Mouse (Mus musculus) hindbrain, embryonic 11.5 days (tissue): ENCODE measurements around the gene Negr1. TPM values are rescaled to one million over a fixed set of nuclear protein-coding genes. Genes with fewer than 3 reads are reported as not detected.

Experiments
- ATAC-seq: fragments of 200-750 bp; cut with Nextera tagmentation; 2 replicates; pipeline ENCODE4 v1.8.0; 2017; ENCODE audit warnings: mild to moderate bottlenecking, moderate TSS enrichment, moderate library complexity; ENCODE audit not compliant: low FRiP score
- DNase-seq: peaks from one replicate; pipeline ENCODE4 v3.0.0-alpha.2; 2015; ENCODE audit warnings: low spot score
- H3K27ac ChIP-seq: fragments of 300-500 bp; sonication (generic); 2 replicates; pipeline ENCODE4 v1.5.1; 2014; ENCODE audit warnings: mild to moderate bottlenecking, low read depth, low read length
- H3K27me3 ChIP-seq: fragments of 300-500 bp; sonication (generic); 2 replicates; pipeline ENCODE4 v1.6.1; 2014; ENCODE audit warnings: mild to moderate bottlenecking, low read length, moderate library complexity, mixed read lengths; ENCODE audit not compliant: control insufficient read depth, insufficient read depth
- H3K36me3 ChIP-seq: fragments of 300-500 bp; sonication (generic); 2 replicates; pipeline ENCODE4 v1.6.1; 2014; ENCODE audit warnings: mild to moderate bottlenecking, low read length, moderate library complexity, mixed read lengths; ENCODE audit not compliant: control insufficient read depth, insufficient read depth
- H3K4me1 ChIP-seq: fragments of 300-500 bp; sonication (generic); replicated peaks from 2 replicates; pipeline ENCODE4 v1.6.1; 2014; ENCODE audit warnings: low read length, mixed read lengths; ENCODE audit not compliant: control insufficient read depth, insufficient read depth
- H3K4me2 ChIP-seq: fragments of 300-500 bp; sonication (generic); replicated peaks from 2 replicates; pipeline ENCODE4 v1.6.1; 2014; ENCODE audit warnings: mild to moderate bottlenecking, low read depth, low read length
- H3K4me3 ChIP-seq: fragments of 300-500 bp; sonication (generic); 2 replicates; pipeline ENCODE4 v1.5.1; 2014; ENCODE audit warnings: low read depth, low read length
- H3K9ac ChIP-seq: fragments of 300-500 bp; sonication (generic); 2 replicates; pipeline ENCODE4 v1.6.1; 2014; ENCODE audit warnings: low read depth, low read length
- H3K9me3 ChIP-seq: fragments of 300-500 bp; sonication (generic); 2 replicates; pipeline ENCODE4 v1.6.1; 2016; ENCODE audit warnings: low read length; ENCODE audit not compliant: control insufficient read depth
- WGBS: fragments of 180-500 bp; shearing (Covaris S2); extraction: QIAGEN DNeasy Blood & Tissue Kit; methylation state at CpG from one replicate; pipeline ENCODE4 v1.1.7; 2014; 5-methylcytosine and 5-hydroxymethylcytosine counted together
- polyA plus RNA-seq: library from polyadenylated mRNA; unstranded; fragments of >200 nt; fragmentation: Nextera tagmentation; extraction: Ambion mirVana; gene quantifications from 2 replicates; pipeline ENCODE4 v1.2.1, GENCODE M21; 2014

Negr1 gene
- polyA plus RNA-seq, 1 experiment from 2014 or later = 7.7 TPM

DNA sequence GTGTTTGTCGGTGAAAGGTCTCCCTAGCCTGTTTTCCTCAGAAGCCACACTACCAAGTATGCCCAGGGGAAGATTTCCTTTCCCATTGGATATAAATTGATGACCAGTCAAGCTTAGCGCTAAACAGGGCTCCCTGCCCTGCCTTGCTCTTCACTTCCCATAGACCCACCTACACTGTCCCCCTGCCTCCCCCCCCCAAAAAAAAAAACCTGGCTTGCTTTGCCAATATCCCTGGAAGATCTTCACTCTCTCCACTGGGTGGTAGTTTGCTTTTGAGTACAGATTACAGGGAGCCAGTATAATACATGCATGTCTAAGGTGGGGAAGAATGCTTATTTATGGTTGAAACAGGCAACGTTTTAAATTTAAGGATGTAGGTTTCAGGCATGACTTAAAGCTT, 1.8 kb downstream of the Negr1 start:
- H3K4me3 ChIP-seq = no peak overlapping the region
- H3K27me3 ChIP-seq = 0 out of 2 replicates have a peak, but pooled peaks cover 2% of the 10 kb centered on the region
- DNase-seq = peak; percentile 13
- no peaks in the 10 kb centered on the region for H3K4me1 ChIP-seq
- no peaks in the 10 kb centered on the region for H3K36me3 ChIP-seq
- no peak overlapping the region for H3K9ac ChIP-seq
- no peak for ATAC-seq
- no peaks in the 10 kb centered on the region for H3K9me3 ChIP-seq
- 18% methylated on average over 3 of the region's 3 CpGs for WGBS
- no peak overlapping the region; the same call in 1 of the 2 replicates for H3K4me2 ChIP-seq
- H3K27ac ChIP-seq = no peak overlapping the region

DNA sequence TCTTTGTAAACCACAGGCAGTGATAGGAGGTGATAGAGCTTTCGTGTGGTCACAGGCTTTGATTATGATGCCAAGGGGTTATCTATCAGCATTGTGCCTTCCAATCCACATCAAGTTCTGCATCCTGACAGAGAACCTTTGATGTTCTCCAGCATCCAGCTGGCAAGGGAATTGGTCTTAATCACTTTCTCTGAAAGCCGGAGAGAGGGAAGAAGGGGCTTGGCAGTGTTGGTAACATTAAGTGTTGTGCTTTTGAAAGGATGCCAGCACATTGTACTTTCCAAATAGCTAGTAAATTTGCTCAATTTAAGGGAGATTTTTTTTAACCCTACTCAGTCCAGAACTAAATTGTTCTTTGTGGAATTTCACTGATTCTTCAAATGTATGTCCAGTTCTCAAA, 11.9 kb downstream of the Negr1 start:
- DNase-seq (no peak), ATAC-seq (no peak)
- no peaks in the 10 kb centered on the region for H3K9me3 ChIP-seq
- H3K9ac ChIP-seq = no peak overlapping the region
- H3K4me2 ChIP-seq = no peak overlapping the region
- H3K27me3 ChIP-seq = no peaks in the 10 kb centered on the region
- H3K27ac ChIP-seq = no peak overlapping the region
- H3K4me3 ChIP-seq = no peak overlapping the region
- WGBS = 47% methylated on average over 2 of the region's 2 CpGs
- no peaks in the 10 kb centered on the region for H3K4me1 ChIP-seq
- no peaks in the 10 kb centered on the region for H3K36me3 ChIP-seq

DNA sequence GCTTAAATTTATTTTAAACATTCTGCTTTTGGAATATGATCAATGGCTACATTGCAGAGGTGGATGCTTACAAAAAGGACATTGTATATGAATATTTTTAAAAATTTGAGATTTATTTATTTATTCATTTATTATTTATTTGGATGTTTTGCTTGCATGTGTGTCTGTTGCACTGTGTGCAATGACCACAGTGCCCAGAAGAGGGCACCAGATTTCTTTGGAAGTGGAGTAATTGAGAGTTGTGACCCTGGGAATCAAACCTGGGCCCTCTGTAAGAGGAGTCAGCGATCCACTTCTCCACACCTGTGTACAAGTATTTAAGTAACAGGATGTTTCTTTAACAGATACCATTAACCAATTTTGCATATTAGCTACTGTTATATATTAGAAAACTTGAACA, 14.7 kb downstream of the Negr1 start:
- no peak overlapping the region for H3K27ac ChIP-seq
- 90% methylated on average over 1 of the region's 1 CpGs for WGBS
- DNase-seq (no peak), ATAC-seq (no peak)
- no peaks in the 10 kb centered on the region for H3K27me3 ChIP-seq
- no peak overlapping the region for H3K9ac ChIP-seq
- H3K36me3 ChIP-seq = no peaks in the 10 kb centered on the region
- H3K4me1 ChIP-seq = no peaks in the 10 kb centered on the region
- no peak overlapping the region for H3K4me2 ChIP-seq
- no peak overlapping the region for H3K4me3 ChIP-seq
- no peaks in the 10 kb centered on the region for H3K9me3 ChIP-seq

DNA sequence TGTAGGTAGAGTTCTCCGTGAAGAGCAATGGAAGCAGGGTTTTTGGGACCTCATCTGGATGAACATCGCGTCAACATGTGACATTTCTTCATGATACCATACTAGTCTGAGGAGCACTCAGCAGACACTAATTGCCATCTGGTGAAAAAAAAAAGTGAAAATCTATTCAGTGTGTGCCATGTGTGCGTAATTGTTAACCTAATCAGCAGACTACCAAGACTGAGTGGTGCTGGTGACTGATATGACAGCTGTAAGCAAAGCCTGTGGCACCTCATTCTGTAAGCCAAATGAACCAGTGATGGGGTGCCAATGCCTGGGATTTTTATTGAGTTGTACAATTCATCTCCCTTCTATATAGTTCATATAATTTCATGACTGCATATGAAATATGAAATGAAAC, 29.0 kb downstream of the Negr1 start:
- Histone ChIP-seq H3K27me3 (no peaks in the 10 kb centered on the region), H3K27ac (no peak overlapping the region), H3K4me2 (no peak overlapping the region), H3K9me3 (no peaks in the 10 kb centered on the region), H3K36me3 (no peaks in the 10 kb centered on the region), H3K4me1 (no peaks in the 10 kb centered on the region), H3K4me3 (no peak overlapping the region), H3K9ac (no peak overlapping the region)
- DNase-seq (no peak), ATAC-seq (no peak)
- WGBS = 89% methylated on average over 4 of the region's 4 CpGs

DNA sequence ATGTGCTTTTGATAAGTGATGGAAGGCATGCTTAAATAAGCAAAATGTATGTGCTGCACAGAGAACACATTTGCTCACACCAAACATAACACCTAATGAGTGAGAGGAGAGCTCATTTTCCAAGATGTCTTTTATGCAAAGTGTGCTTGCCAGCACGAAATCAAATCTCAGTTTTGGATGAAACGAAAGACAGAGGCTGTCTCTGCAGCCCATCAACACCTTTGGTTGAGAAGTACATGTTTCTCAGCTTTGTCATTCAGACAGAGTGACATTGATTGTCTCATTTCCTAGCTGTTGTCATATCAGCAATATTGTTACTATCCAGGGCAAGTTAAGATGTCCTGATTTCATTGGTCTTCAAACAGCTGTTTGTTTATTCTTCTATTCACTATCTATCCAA, 29.5 kb downstream of the Negr1 start:
- Histone ChIP-seq H3K4me2 (no peak overlapping the region), H3K4me1 (no peaks in the 10 kb centered on the region), H3K9me3 (no peaks in the 10 kb centered on the region), H3K4me3 (no peak overlapping the region), H3K36me3 (no peaks in the 10 kb centered on the region), H3K27me3 (no peaks in the 10 kb centered on the region), H3K27ac (no peak overlapping the region), H3K9ac (no peak overlapping the region)
- ATAC-seq = no peak
- DNase-seq = no peak
- WGBS = 81% methylated on average over 2 of the region's 2 CpGs

DNA sequence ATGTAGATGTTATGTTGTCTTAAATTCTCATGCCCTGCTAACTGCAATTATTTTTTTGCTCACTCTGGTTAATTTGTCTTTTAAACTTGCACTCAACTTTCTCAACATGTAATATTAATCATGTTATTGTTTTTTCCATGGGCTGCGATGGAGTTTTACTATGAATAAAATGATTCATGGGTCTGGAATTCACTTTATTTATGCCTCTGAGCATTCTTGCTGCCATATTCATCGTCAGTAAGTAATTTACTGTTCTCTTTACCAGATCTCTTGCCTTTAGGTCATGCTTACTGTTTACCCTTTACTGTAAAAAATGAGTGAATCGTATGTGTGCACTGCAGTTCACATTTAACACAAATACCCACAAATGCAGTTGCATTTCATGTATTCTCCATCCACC, 45.3 kb downstream of the Negr1 start:
- no peaks in the 10 kb centered on the region for H3K27me3 ChIP-seq
- H3K9ac ChIP-seq = no peak overlapping the region
- H3K27ac ChIP-seq = no peak overlapping the region
- no peak for ATAC-seq
- no peaks in the 10 kb centered on the region for H3K4me1 ChIP-seq
- no peak overlapping the region for H3K4me2 ChIP-seq
- H3K9me3 ChIP-seq = no peaks in the 10 kb centered on the region
- DNase-seq = no peak
- WGBS = 88% methylated on average over 3 of the region's 3 CpGs
- H3K36me3 ChIP-seq = no peaks in the 10 kb centered on the region
- H3K4me3 ChIP-seq = no peak overlapping the region

DNA sequence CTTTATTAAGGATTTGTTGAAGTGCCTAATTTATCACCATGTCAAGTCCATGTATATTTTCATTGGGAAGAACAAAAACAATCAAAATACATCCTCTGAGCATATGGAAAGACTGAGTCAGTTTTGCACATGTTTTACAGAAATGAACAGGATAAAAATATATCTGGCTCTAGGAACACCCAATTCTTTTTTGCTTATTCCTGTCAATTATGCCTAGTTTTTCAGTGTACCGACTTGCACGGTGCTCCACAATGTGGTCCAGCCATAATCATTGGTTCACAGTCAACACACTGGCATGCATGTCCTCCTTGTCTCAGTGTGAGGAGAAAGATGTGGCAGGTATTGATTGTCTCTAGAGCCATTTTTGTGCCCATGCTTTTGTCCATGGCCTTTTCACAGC, 58.3 kb downstream of the Negr1 start:
- no peaks in the 10 kb centered on the region for H3K4me1 ChIP-seq
- no peak overlapping the region for H3K27ac ChIP-seq
- no peak overlapping the region for H3K4me2 ChIP-seq
- ATAC-seq = no peak
- no peak for DNase-seq
- WGBS = 93% methylated on average over 2 of the region's 2 CpGs
- H3K27me3 ChIP-seq = no peaks in the 10 kb centered on the region
- no peak overlapping the region for H3K4me3 ChIP-seq
- no peaks in the 10 kb centered on the region for H3K36me3 ChIP-seq
- no peak overlapping the region for H3K9ac ChIP-seq
- no peaks in the 10 kb centered on the region for H3K9me3 ChIP-seq

DNA sequence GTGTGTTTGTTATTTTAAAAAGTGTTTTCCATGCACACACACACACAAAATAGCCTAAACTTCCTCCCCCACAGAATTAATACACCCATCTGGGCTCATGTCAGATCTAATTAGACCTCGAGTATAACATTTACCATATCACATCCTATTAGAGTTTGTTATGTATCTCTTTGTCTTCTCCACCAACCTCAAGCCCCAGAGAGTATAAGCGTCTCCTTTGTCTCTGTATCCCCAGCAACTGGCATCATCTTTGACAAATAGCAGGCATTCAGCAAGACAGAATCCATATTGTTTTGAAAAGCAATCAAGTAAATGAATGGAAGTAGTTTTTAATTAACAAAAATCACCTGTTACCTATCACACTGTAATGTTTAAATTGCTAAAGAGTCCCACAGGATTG, 67.0 kb downstream of the Negr1 start:
- DNase-seq = no peak
- Histone ChIP-seq H3K27ac (no peak overlapping the region), H3K9ac (no peak overlapping the region), H3K4me3 (no peak overlapping the region), H3K36me3 (no peaks in the 10 kb centered on the region), H3K27me3 (no peaks in the 10 kb centered on the region), H3K4me1 (no peaks in the 10 kb centered on the region), H3K4me2 (no peak overlapping the region), H3K9me3 (no peaks in the 10 kb centered on the region)
- ATAC-seq = no peak
- 63% methylated on average over 2 of the region's 2 CpGs for WGBS

DNA sequence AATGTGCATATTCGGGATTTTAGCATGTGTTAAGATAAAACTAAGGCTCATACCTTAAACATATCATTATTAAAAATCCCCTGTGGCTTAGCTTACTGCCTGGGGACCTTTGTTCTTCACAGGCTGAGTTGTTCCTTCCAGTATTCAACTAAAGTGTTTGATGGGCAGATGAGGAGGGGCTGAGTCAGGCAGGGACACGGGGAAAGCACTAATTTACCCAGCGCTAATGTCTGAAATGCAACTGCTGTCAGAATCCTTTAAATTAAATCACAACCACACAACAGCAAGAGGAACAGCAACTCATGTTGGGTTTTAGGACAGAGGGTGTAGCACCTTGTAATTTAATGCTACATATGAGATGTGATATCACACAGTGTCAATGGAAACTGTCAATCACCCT, 71.3 kb downstream of the Negr1 start:
- DNase-seq (no peak), ATAC-seq (no peak)
- no peaks in the 10 kb centered on the region for H3K9me3 ChIP-seq
- H3K4me3 ChIP-seq = no peak overlapping the region
- no peaks in the 10 kb centered on the region for H3K4me1 ChIP-seq
- H3K27me3 ChIP-seq = no peaks in the 10 kb centered on the region
- no peak overlapping the region for H3K9ac ChIP-seq
- H3K27ac ChIP-seq = no peak overlapping the region
- WGBS = 42% methylated on average over 3 of the region's 3 CpGs
- H3K4me2 ChIP-seq = no peak overlapping the region
- no peaks in the 10 kb centered on the region for H3K36me3 ChIP-seq
